Mouse (Mus musculus) spleen, adult 2 months (tissue): ENCODE data around the gene Crim1. TPM values are rescaled to one million over a fixed set of nuclear protein-coding genes. Genes with fewer than 3 reads are reported as not detected.

Experiments
- DNase-seq, 2 experiments: peaks; one replicate each; pipeline versions ENCODE4 v3.0.0 to v3.0.0-alpha.2; 2012 to 2021; ENCODE audit warnings: low spot score in 2 of 2, low read depth in 1 of 2
- H3K27ac ChIP-seq: fragments of 200-500 bp; 2 replicates; pipeline ENCODE4 v1.5.1; 2012; ENCODE audit warnings: low read length, inconsistent platforms; ENCODE audit not compliant: insufficient read depth
- H3K27me3 ChIP-seq: fragments of 200-500 bp; 2 replicates; pipeline ENCODE4 v1.6.1; 2012; ENCODE audit warnings: mild to moderate bottlenecking, moderate library complexity, low read length, inconsistent platforms; ENCODE audit not compliant: control insufficient read depth, insufficient read depth
- H3K36me3 ChIP-seq: fragments of 200-500 bp; 2 replicates; pipeline ENCODE4 v1.6.1; 2012; ENCODE audit warnings: mild to moderate bottlenecking, low read length, inconsistent platforms; ENCODE audit not compliant: control insufficient read depth, insufficient read depth
- H3K4me1 ChIP-seq: fragments of 200-500 bp; 2 replicates; pipeline ENCODE4 v1.6.1; 2011; ENCODE audit warnings: inconsistent platforms; ENCODE audit not compliant: control insufficient read depth, insufficient read depth, insufficient read length
- H3K4me3 ChIP-seq: fragments of 200-500 bp; 2 replicates; pipeline ENCODE4 v1.5.1; 2011; ENCODE audit warnings: mild to moderate bottlenecking, inconsistent platforms; ENCODE audit not compliant: insufficient read depth, insufficient read length; ENCODE audit errors: extremely low read depth
- CTCF ChIP-seq: fragments of 200-500 bp; IDR thresholded peaks from 2 replicates; pipeline ENCODE4 v1.5.1; 2011; ENCODE audit warnings: mild to moderate bottlenecking, inconsistent platforms; ENCODE audit not compliant: insufficient read depth, insufficient read length, insufficient replicate concordance; ENCODE audit errors: extremely low read depth
- POLR2A ChIP-seq: fragments of 200-500 bp; IDR thresholded peaks from 2 replicates; pipeline ENCODE4 v1.6.1; 2011; ENCODE audit warnings: low read depth, low read length, inconsistent platforms
- WGBS: fragments of 180-500 bp; shearing (Covaris S2); methylation state at CpG from one replicate; pipeline ENCODE4 v1.1.7; 2018; 5-methylcytosine and 5-hydroxymethylcytosine counted together
- polyA plus RNA-seq: library from polyadenylated mRNA; depleted of rRNA; stranded (reverse); fragments of >200 nt; gene quantifications from 2 replicates; pipeline ENCODE4 v1.2.3, GENCODE M21; 2012

The Crim1 gene
- polyA plus RNA-seq, 1 experiment, result 20.5 TPM

- H3K36me3 ChIP-seq, result no peaks in the 10 kb centered on the region
- no peak for DNase-seq
- TF ChIP-seq CTCF (no peak), POLR2A (no peak)
- WGBS, result 100% methylated on average over 1 of the region's 1 CpGs
- no peak overlapping the region for H3K27ac ChIP-seq
- no peaks in the 10 kb centered on the region; the same call in 1 of the 2 replicates for H3K4me1 ChIP-seq
- H3K27me3 ChIP-seq, result no peaks in the 10 kb centered on the region
- no peak overlapping the region for H3K4me3 ChIP-seq
Observed at GRCm38 (mm10) chr17:78221860-78222259, 21.8 kb downstream of the Crim1 start.

GRCm38 (mm10) chr17:78223988-78224387, 23.9 kb downstream of the Crim1 start:
- WGBS, result 75% methylated on average over 10 of the region's 10 CpGs
- H3K27ac ChIP-seq, result no peak overlapping the region
- H3K36me3 ChIP-seq, result no peaks in the 10 kb centered on the region
- no peaks in the 10 kb centered on the region for H3K27me3 ChIP-seq
- no peaks in the 10 kb centered on the region; the same call in 1 of the 2 replicates for H3K4me1 ChIP-seq
- TF ChIP-seq POLR2A (no peak), CTCF (no peak)
- DNase-seq, result no peak
- H3K4me3 ChIP-seq, result no peak overlapping the region

GRCm38 (mm10) chr17:78225547-78225946, 25.5 kb downstream of the Crim1 start:
- WGBS, result 79% methylated on average over 5 of the region's 5 CpGs
- H3K4me3 ChIP-seq, result no peak overlapping the region
- H3K36me3 ChIP-seq, result no peaks in the 10 kb centered on the region
- no peaks in the 10 kb centered on the region; the same call in 1 of the 2 replicates for H3K4me1 ChIP-seq
- no peak overlapping the region for H3K27ac ChIP-seq
- no peak for DNase-seq
- no peaks in the 10 kb centered on the region for H3K27me3 ChIP-seq
- TF ChIP-seq CTCF (no peak), POLR2A (no peak)

- TF ChIP-seq CTCF (no peak), POLR2A (no peak)
- H3K36me3 ChIP-seq, result no peaks in the 10 kb centered on the region
- H3K4me3 ChIP-seq, result no peak overlapping the region
- DNase-seq, result no peak
- no peak overlapping the region for H3K27ac ChIP-seq
- no peaks in the 10 kb centered on the region; the same call in 1 of the 2 replicates for H3K4me1 ChIP-seq
- WGBS, result 45% methylated on average over 3 of the region's 3 CpGs
- no peaks in the 10 kb centered on the region for H3K27me3 ChIP-seq
Observed at GRCm38 (mm10) chr17:78227211-78227610, 27.2 kb downstream of the Crim1 start.

GRCm38 (mm10) chr17:78231567-78231966, 31.5 kb downstream of the Crim1 start:
- no peak for DNase-seq
- no peaks in the 10 kb centered on the region for H3K27me3 ChIP-seq
- H3K4me1 ChIP-seq, result no peaks in the 10 kb centered on the region
- WGBS, result 87% methylated on average over 5 of the region's 5 CpGs
- TF ChIP-seq POLR2A (no peak), CTCF (no peak)
- no peak overlapping the region for H3K4me3 ChIP-seq
- H3K27ac ChIP-seq, result no peak overlapping the region
- H3K36me3 ChIP-seq, result no peaks in the 10 kb centered on the region

- no peak for TF ChIP-seq POLR2A
- no peak overlapping the region for H3K27ac ChIP-seq
- H3K4me3 ChIP-seq, result no peak overlapping the region
- no peak for DNase-seq
- H3K36me3 ChIP-seq, result no peaks in the 10 kb centered on the region
- no peaks in the 10 kb centered on the region for H3K4me1 ChIP-seq
- no peaks in the 10 kb centered on the region for H3K27me3 ChIP-seq
- 92% methylated on average over 13 of the region's 13 CpGs for WGBS
Observed at GRCm38 (mm10) chr17:78232703-78233102, 32.7 kb downstream of the Crim1 start.

- 95% methylated on average over 6 of the region's 6 CpGs for WGBS
Observed at GRCm38 (mm10) chr17:78233873-78234272, 33.8 kb downstream of the Crim1 start.

More at GRCm38 (mm10) chr17:78233873-78234272, 33.8 kb downstream of the Crim1 start:
- DNase-seq, result no peak
- Histone ChIP-seq H3K27ac (no peak overlapping the region), H3K27me3 (no peaks in the 10 kb centered on the region), H3K4me3 (no peak overlapping the region), H3K36me3 (no peaks in the 10 kb centered on the region), H3K4me1 (no peaks in the 10 kb centered on the region)
- TF ChIP-seq CTCF (no peak), POLR2A (no peak)
